Mouse (Mus musculus): ENCODE measurements at regions not wholly inside any gene's neighbourhood (a gene's known extent, or its start where the extent isn't known, plus 50 kb on each side); places are given as distances from the start of the nearest gene placed in this dataset.
A peak's percentile ranks its signal among the peaks of the same experiment; 100 is the strongest.

- no peak overlapping the region for H3K27ac ChIP-seq (ENCODE audit: low read depth, low read length)
- H3K4me2 ChIP-seq (ENCODE audit: low read length) = no peak overlapping the region
- DNase-seq (ENCODE audit: low spot score) (peak; percentile 14), ATAC-seq (no peak)
- 14% methylated on average over 1 of the region's 1 CpGs for WGBS
- H3K4me3 ChIP-seq (ENCODE audit: low read depth, low read length) = no peak overlapping the region
- no peaks in the 10 kb centered on the region for H3K36me3 ChIP-seq (ENCODE audit: control insufficient read depth, insufficient read depth, low read length)
- no peaks in the 10 kb centered on the region for H3K4me1 ChIP-seq (ENCODE audit: control insufficient read depth, insufficient read depth, low read length)
- no peaks in the 10 kb centered on the region for H3K27me3 ChIP-seq (replicated peaks; ENCODE audit: control insufficient read depth, insufficient read depth, low read length)
- no peaks in the 10 kb centered on the region for H3K9me3 ChIP-seq (replicated peaks; ENCODE audit: control insufficient read depth, low read length)
- no peak overlapping the region for H3K9ac ChIP-seq (ENCODE audit: low read length)
Observed at GRCm38 (mm10) chr2:64244804-64245203, 147.0 kb upstream of the Fign start.

Data from forebrain, embryonic 14.5 days (tissue).